Mouse (Mus musculus): ENCODE measurements around the gene Cnot2. TPM values are rescaled to one million over a fixed set of nuclear protein-coding genes. Genes with fewer than 3 reads are reported as not detected.

Gene Cnot2
- polyA plus RNA-seq, 1 experiment = 75.1 TPM

DNA sequence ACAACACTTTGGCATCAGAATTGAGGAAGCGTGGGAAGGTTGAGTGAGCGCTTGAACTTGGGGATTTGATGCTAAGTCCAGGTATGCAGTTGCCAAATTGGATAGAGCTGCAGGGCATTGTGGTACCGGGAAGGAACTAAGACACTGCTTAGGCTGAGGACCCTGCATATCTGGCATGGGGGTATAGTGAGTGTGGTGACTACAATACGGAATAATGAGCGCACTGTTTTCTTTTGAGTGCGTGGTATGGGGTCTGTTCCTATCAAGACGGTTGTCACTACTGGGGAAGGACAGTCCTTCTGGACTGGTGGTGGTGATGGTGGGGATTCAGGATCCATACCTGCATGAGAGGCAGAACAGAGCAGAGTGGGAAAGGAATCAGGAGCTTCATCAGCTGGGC, 140.4 kb downstream of the Cnot2 start:
- DNase-seq (ENCODE audit: extremely low spot score in 1 of 2, low spot score in 1 of 2) = no peak

- DNase-seq (ENCODE audit: extremely low spot score in 1 of 2, low spot score in 1 of 2) = no peak
Measured at GRCm38 (mm10) chr10:116440088-116440487, 141.2 kb downstream of the Cnot2 start.

- no peak for DNase-seq (ENCODE audit: extremely low spot score in 1 of 2, low spot score in 1 of 2)
Measured at GRCm38 (mm10) chr10:116435455-116435854, 145.9 kb downstream of the Cnot2 start.

Other genes starting within 250 kb of the Cnot2 start
- 108 and 112 TPM in 2 replicates for gene Kcnmb4, start 107.6 kb downstream of the Cnot2 start, polyA plus RNA-seq (2012; rRNA removed)